Mouse (Mus musculus) right cerebral cortex, postnatal 25 days (tissue): ENCODE results near the gene Rassf8.
A peak's percentile ranks its signal among the peaks of the same experiment; 100 is the strongest.

Source experiments
- DNase-seq: peaks from one replicate; pipeline ENCODE4 v3.0.0; 2022

Rassf8 gene

GRCm38 (mm10) chr6:145826305-145826704 is 79.8 kb downstream of the Rassf8 start:
- DNase-seq = no peak

DNA sequence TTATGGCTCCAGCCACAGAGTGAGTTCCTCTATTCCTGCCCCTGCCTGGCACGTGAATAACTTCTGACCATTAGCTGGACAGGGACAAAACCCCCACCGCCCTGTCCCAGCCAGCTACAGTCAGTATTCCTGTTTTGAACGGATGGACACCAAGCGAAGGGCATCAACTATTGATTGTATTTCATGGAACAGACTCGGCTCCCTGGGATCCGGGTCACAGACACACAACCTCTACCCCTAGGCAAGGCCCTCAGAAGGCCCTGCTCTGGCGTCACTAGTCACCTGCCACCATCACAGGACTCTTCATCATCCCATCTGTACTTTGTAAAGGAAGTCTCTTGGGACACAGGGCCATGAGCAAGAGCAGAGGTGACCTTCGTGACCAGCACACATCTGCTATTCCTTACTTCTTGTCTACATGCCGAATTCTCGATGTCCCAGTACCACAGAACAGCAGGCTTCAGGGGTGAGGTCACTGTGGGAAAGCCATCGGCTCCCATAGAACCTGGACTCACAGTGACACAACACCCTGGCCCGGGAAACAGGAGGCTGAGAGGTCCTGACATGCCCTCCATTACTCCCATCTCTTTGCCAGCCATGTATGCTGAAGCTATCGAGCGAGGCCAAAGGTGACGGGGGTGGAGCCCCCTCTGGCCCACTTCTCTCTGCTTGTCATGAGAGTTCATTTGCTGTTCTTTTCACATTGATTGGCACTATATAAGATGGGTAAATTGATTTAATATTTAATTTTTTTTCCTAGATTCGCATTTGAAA is 82.7 kb downstream of the Rassf8 start:
- no peak for DNase-seq

DNA sequence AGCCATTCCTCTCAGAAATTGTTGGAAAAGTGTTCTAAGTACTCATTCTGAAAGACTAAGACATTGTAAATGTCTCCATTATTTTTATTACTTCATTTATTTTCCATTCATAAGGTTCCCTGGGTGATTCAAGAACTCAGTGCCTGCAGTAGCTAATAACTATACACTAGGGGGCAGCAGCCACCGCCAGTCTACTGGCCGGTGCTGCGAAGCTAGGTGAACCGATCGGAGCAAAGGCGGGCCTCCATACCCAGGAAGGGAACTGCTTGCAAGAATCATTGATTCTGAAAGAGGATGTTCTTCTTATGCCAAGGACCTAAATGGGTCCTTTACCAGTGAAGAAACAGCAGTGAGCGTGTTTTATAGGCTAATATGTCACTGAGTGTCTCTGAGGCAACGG is 83.6 kb downstream of the Rassf8 start:
- DNase-seq = peak; percentile 59

GRCm38 (mm10) chr6:145830617-145831016 is 84.1 kb downstream of the Rassf8 start:
- no peak for DNase-seq

DNA sequence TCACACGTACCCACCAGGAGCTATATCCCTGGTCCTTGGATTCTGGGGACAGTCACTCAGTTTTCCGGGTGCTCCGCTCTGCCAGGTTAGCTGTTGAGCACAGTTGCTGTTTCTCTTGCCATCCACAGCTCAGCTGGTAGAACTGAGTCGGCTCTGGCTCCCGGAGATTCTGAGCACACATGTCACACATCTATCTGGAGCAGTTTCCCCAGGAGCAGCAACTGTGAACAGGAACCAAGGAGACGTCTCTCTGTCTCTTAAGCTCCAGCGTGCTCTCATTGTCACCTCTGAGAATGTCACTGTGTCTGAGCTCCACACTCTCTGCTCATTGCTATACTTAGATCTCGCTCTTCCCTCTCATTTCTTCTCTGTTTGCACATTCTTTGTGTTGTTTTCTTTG is 86.4 kb downstream of the Rassf8 start:
- no peak for DNase-seq

DNA sequence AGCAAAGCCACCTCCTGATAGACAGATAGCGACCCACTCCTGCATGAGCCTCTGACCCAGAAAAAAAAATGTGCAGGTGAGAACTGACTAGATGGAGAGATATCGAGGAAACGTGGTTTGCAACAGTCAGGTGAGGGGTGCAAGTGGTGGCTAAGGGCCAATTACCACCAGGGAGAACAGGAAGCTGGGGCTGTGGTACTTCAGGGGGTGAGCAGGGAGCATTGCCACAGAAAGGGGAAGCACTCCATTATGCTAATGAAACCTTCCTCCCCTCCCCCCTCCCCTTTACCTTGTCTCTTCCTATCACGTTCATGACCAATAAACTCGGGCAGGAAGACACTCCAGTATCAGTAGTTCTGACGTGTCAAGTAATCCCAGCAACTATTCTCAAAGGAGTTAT is 88.8 kb downstream of the Rassf8 start:
- DNase-seq = no peak

DNA sequence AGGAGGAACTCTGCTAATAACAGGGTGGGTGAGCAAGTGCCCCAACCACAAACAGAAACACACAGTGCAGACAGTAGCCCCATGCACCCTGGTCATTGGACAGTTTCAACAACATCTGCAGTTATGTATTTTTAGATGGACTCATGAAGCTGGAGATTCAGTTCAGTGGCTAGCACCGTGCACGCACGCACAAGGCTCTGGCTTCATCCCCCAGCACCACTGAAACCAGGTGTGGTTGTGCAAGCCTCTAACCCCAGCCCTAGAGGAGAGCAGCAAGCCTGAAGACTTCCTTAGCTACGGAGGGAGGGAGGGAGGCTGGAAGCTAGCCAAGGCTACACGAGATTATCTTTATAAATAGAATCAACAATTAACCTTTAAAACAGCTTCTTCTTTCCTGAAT is 99.1 kb downstream of the Rassf8 start:
- DNase-seq = no peak

GRCm38 (mm10) chr6:145846076-145846475 is 99.5 kb downstream of the Rassf8 start:
- DNase-seq = no peak

DNA sequence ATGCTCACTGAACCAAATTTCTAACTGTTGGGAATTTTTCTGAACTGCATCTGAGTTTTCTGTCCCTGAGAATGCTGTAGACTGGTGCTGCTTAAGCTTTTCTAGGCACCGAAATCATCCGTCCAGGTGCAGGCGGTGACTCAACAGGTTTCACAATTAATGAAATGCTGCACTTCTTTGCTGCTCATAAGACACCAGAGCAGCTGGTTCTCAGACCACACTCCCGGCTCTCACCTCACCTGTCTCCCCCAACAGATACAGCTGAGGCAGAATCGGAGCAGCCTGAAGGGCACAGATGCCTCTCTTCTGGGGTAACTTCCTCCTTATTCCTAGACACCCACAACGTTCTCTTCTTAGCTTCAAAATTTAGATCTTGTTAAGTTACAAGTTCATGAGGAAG is 100.4 kb downstream of the Rassf8 start:
- no peak for DNase-seq

DNA sequence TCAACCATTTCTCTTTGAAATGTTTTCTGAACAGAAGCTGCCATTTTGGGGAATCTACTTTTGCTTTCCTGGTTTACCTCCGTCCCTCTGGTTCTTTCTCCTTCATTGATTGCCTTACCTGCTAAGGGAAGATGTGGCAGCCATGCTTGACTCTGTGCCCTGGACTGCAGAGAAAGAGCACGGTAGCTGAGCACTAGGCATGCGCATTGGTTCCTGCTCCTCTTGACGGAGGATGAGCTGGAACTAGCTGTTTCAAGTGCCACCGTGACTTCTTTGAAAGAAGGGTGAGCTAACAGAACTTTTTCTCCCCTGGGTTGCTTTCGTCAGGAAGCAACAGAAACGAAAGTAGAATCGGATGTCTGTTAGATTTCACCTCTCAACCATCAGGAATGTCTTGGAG is 101.1 kb downstream of the Rassf8 start:
- no peak for DNase-seq

- DNase-seq = no peak
Measured at GRCm38 (mm10) chr6:145850789-145851188, 104.2 kb downstream of the Rassf8 start.

GRCm38 (mm10) chr6:145851956-145852355 is 105.4 kb downstream of the Rassf8 start:
- no peak for DNase-seq

DNA sequence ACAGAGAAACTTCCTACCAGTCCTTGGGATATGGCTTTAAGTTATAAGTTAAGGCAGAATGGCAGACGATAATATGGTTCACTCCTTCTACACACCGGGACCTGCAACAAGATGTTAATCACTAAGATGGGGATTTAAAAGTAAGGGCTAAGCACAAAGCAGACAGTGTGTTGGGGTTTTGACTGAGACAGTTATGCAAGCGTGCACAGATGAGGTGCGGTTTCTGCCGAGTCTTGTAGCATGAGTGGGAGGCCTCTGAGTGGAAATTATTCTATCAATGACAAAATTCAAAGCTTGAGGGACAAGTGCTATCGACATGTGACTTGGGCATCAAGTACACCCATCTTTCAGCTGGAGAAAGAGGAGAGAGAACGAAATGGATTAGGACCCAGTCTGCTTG is 106.2 kb downstream of the Rassf8 start:
- DNase-seq = no peak

- DNase-seq = no peak
Measured at GRCm38 (mm10) chr6:145853356-145854079, 107.0 kb downstream of the Rassf8 start.

- no peak for DNase-seq
Measured at GRCm38 (mm10) chr6:145854756-145855155, 108.2 kb downstream of the Rassf8 start.

GRCm38 (mm10) chr6:145855720-145856551 is 109.4 kb downstream of the Rassf8 start:
- peak; percentile 96 for DNase-seq

DNA sequence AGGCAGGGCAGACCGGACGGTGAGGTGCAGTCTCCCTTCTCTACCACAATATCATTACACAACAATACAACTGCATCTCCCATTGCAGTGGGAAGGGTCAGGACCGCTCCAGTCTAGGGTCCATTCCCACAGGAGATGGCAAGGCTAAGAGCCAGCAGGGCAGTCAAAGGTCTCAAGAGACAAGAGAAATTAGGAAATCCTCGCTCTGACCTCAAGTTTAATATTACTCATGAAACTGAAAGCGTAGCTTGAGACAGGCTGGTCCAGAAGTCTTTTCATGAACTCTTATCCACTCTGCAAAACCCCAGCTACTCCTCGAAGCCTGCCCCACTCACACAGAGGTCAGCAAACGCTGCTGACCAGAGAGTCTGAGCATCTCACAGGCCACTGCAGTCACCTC is 110.9 kb downstream of the Rassf8 start:
- DNase-seq = no peak

DNA sequence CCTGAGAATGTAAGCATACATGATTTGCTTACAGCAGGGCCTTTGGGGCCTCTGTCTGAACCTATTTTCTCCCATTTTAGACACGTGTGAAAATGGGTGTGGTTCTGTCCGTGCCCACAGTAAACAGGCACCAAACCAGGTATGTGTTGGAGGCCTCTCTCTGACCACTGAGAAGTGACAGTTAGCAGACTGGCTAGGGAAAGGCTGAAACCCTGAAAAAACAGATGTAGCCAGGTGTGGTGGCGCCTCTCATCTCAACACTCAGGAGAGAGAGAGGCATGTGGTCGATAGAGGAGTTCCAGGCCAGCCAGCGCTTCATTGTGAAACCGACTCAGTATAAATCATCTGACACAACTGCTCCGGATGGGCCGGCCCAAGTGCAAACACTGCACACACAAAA is 111.9 kb downstream of the Rassf8 start:
- no peak for DNase-seq

DNA sequence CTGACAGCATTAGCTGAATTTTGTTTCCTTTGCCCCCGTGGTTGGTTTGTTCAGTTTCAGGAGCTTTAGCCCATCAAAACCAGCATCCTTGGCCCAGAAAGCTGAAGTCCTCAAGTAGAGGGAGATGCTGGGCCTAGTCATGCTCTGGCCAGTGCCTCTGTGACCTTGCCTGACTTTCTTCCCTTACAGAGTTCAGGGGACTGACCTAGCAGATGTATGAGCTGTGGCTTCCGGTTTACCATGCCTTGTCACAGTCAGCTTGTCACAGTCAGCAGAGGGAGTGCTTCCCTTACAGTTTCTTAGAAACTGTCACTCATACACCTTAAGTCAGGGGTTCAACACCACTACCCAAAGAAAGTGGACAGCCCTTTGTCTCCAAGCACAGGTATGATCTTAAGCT is 113.8 kb downstream of the Rassf8 start:
- no peak for DNase-seq

GRCm38 (mm10) chr6:145861462-145862227 is 115.1 kb downstream of the Rassf8 start:
- DNase-seq = no peak

- DNase-seq = no peak
Measured at GRCm38 (mm10) chr6:145862321-145862720, 115.8 kb downstream of the Rassf8 start.

DNA sequence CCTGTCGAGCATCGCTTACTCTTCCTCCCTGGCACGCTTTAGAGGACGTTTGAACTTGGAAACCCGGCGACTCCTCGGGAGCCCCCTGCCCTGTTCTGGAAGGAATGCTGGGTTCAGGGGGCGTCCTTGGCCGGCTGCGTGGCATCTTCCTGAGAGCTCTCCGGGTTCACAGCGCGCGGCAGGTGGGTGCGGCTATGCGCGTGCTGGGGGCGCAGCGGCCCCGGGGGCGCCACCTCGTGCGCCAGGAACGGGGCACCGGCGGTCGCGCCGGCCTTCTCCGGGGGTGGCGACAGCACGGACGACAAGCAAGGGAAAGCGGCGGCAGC is 116.2 kb downstream of the Rassf8 start:
- DNase-seq = no peak
